ENCODE assay signal across 13 mouse cellular contexts in the genomic region with DNA sequence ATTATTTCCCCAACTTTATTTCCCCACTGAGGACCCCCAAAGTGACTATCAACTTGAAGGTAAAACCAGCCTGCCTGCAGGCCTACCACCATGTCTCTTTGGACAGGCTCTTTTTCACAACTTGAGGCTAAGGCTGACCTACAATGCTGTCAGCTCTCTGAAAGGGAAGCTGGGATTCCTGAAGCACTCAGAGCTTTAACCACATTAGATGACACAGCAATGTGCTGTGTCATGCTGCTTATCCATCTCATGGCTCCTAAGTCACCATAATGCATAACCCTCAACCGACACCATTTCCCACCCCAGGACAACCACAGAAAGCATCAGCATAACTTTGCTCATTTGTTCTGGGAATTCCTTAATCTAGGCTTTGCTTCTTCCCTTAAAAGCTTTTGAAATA.
"Had no signal": no experiment of that assay in that cellular context is flagged by ENCODE, and none has a peak within 500 bp of the region (broad histone marks: within the 10 kb centered on the region; RNA-seq: fewer than 3 reads in every experiment).

No protein-coding gene starts in this region.

- DNase-seq: kidney, adult 2 months; kidney, postnatal 25 days; liver; lung, adult 2 months; lung, postnatal 36 days; right cerebral cortex, postnatal 14 days; thymus, adult 2 months; thymus, postnatal 25 days had no signal

- H3K36me3 ChIP-seq: limb, embryonic 12.5 days; midbrain, embryonic 12.5 days; stomach, embryonic 15.5 days had no signal

- H3K27me3 ChIP-seq: limb, embryonic 12.5 days; midbrain, embryonic 12.5 days; stomach, embryonic 15.5 days had no signal

- H3K4me1 ChIP-seq: limb, embryonic 12.5 days; midbrain, embryonic 12.5 days; stomach, embryonic 15.5 days had no signal

- H3K9ac ChIP-seq: limb, embryonic 12.5 days; liver, embryonic 14.5 days; midbrain, embryonic 12.5 days; stomach, embryonic 15.5 days had no signal

- H3K4me2 ChIP-seq: limb, embryonic 12.5 days; midbrain, embryonic 12.5 days; stomach, embryonic 15.5 days had no signal

- ATAC-seq: lung, postnatal 0 days had no signal

- H3K4me3 ChIP-seq: limb, embryonic 12.5 days; midbrain, embryonic 12.5 days; stomach, embryonic 15.5 days had no signal

- H3K27ac ChIP-seq: limb, embryonic 12.5 days; liver, embryonic 14.5 days; midbrain, embryonic 12.5 days; stomach, embryonic 15.5 days had no signal

- H3K9me3 ChIP-seq: limb, embryonic 12.5 days; midbrain, embryonic 12.5 days; stomach, embryonic 15.5 days had no signal
